Mouse (Mus musculus) forebrain, embryonic 15.5 days (tissue): ENCODE data around the gene Insl5. TPM values are rescaled to one million over a fixed set of nuclear protein-coding genes. Genes with fewer than 3 reads are reported as not detected.

ENCODE experiments used
- ATAC-seq: fragments of 200-750 bp; cut with Nextera tagmentation; replicated peaks from 2 replicates; pipeline ENCODE4 v1.8.0; 2017; ENCODE audit warnings: mild to moderate bottlenecking, moderate TSS enrichment, moderate library complexity
- H3K27ac ChIP-seq: fragments of 300-500 bp; sonication (generic); replicated peaks from 2 replicates; pipeline ENCODE4 v1.5.1; 2015; ENCODE audit warnings: mild to moderate bottlenecking, inconsistent platforms
- H3K27me3 ChIP-seq: fragments of 300-500 bp; sonication (generic); 2 replicates; pipeline ENCODE4 v1.6.1; 2015; ENCODE audit warnings: inconsistent platforms
- H3K36me3 ChIP-seq: fragments of 300-500 bp; sonication (generic); 2 replicates; pipeline ENCODE4 v1.6.1; 2015; ENCODE audit warnings: mild to moderate bottlenecking, inconsistent platforms
- H3K4me1 ChIP-seq: fragments of 300-500 bp; sonication (generic); 2 replicates; pipeline ENCODE4 v1.6.1; 2015; ENCODE audit warnings: inconsistent platforms
- H3K4me2 ChIP-seq: fragments of 300-500 bp; sonication (generic); replicated peaks from 2 replicates; pipeline ENCODE4 v1.6.1; 2015; ENCODE audit warnings: mild to moderate bottlenecking, inconsistent platforms
- H3K4me3 ChIP-seq: fragments of 300-500 bp; sonication (generic); 2 replicates; pipeline ENCODE4 v1.5.1; 2015; ENCODE audit warnings: mild to moderate bottlenecking, inconsistent platforms
- H3K9ac ChIP-seq: fragments of 300-500 bp; sonication (generic); replicated peaks from 2 replicates; pipeline ENCODE4 v1.6.1; 2015; ENCODE audit warnings: mild to moderate bottlenecking, inconsistent platforms
- H3K9me3 ChIP-seq: fragments of 300-500 bp; sonication (generic); 2 replicates; pipeline ENCODE4 v1.6.1; 2016; ENCODE audit warnings: inconsistent platforms
- WGBS: fragments of 180-500 bp; shearing (Covaris S2); methylation state at CpG from one replicate; pipeline ENCODE4 v1.1.7; 2015; ENCODE audit warnings: mixed read lengths; 5-methylcytosine and 5-hydroxymethylcytosine counted together
- polyA plus RNA-seq: library from polyadenylated mRNA; unstranded; fragments of >200 nt; fragmentation: Nextera tagmentation; extraction: Ambion mirVana; gene quantifications from 2 replicates; pipeline ENCODE4 v1.2.1, GENCODE M21; 2015

Gene Insl5
- polyA plus RNA-seq, 1 experiment from 2014 or later: not detected

DNA sequence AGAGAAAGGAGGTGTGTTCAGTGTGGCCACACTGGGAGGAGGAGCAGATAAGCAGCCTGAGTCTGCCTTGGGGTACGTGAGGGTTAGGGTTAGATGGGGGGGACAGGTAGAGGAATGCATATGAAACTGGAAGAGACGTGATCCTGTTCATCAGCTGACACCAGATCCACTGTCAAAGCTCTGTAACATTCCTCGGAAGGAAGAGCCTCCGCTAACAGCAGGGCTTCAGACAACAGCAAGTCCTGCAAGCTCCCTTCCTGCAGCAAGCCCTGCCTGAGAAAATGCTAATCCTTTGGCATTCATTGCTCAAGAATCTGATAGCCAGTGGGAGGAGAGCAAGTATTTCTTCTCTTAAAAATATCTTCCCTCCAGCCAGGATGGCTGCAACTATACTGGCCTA lies 13.2 kb downstream of the Insl5 start:
- no peak for ATAC-seq
- no peak overlapping the region for H3K4me3 ChIP-seq
- 10% methylated on average over 4 of the region's 4 CpGs for WGBS
- no peak overlapping the region for H3K4me2 ChIP-seq
- H3K9ac ChIP-seq: no peak overlapping the region
- H3K27me3 ChIP-seq: no peaks in the 10 kb centered on the region
- H3K36me3 ChIP-seq: no peaks in the 10 kb centered on the region
- no peak overlapping the region for H3K27ac ChIP-seq
- H3K4me1 ChIP-seq: no peaks in the 10 kb centered on the region
- H3K9me3 ChIP-seq: no peaks in the 10 kb centered on the region

DNA sequence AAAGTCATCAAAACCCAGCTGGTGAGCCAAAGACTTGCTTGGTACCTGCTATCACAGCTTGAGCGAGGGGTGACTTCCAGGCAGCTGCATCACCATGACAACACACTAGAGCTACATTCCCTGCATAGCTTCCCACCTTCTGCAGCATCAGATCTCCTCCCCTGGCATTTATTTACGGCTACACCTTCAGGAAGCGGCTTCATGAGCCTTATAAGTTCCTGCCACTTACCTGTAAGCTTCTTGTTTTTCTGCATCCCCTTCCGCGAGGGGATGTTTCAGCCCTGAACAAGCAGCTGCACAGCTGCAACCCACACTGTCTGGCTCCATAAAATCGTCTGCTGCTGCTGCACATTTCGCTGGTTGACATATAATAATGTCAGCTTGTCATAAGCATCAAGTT lies 14.8 kb downstream of the Insl5 start:
- Histone ChIP-seq H3K27me3 (no peaks in the 10 kb centered on the region), H3K36me3 (no peaks in the 10 kb centered on the region), H3K4me3 (no peak overlapping the region), H3K9me3 (no peaks in the 10 kb centered on the region), H3K4me1 (peaks cover 7% of the 10 kb centered on the region; the same call in 1 of the 2 replicates), H3K9ac (no peak overlapping the region), H3K4me2 (no peak overlapping the region), H3K27ac (peak overlapping the region; percentile 50; the same call in 1 of the 2 replicates)
- peak; percentile 68; the same call in 1 of the 2 replicates for ATAC-seq
- 39% methylated on average over 7 of the region's 7 CpGs for WGBS

DNA sequence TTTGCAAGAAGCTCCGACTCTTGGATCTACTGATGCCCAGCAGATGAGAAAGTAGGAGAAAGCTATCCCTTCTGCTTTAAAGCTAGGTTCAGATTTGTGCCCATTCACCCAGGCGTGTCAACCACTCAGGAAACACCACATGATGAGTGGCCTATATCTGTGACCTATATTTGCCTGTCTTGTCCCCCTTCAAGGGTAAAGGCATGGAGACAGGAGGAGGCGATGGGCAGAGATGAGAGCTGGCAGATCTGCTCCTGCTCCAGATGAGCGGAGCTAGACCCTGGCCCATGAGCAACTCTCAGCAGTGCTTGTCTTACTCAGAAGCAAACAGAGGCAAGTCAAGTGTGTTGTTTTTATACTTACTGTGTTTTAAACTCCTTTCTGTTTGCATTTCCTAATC lies 15.9 kb downstream of the Insl5 start:
- no peaks in the 10 kb centered on the region for H3K27me3 ChIP-seq
- H3K27ac ChIP-seq: no peak overlapping the region
- H3K36me3 ChIP-seq: no peaks in the 10 kb centered on the region
- no peak overlapping the region for H3K4me3 ChIP-seq
- WGBS: 95% methylated on average over 4 of the region's 4 CpGs
- H3K4me2 ChIP-seq: no peak overlapping the region
- no peaks in the 10 kb centered on the region for H3K9me3 ChIP-seq
- ATAC-seq: no peak
- no peak overlapping the region for H3K9ac ChIP-seq
- peaks cover 9% of the 10 kb centered on the region; the same call in 1 of the 2 replicates for H3K4me1 ChIP-seq

DNA sequence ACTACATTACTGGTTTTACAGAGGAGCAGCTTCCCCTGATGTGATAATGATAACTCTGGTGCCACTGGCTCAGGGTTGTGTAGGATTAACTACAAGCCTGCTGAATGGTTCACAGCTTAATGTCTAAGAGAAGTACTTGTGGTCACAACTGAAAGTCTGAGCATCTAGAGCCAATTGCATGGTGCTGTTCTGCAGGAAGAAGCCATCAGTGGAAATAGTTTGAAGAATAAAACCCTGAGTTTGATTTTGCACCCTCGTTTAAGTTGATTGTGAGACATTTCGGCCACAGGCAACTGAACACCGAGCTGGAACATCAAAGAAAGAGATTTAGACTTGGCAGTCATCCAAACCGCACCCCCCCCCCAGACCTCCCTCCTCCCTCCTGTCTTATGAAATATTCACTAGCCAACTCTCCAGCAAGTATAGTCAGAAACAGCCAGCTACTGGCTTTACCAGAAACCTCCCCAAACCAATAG lies 19.7 kb downstream of the Insl5 start:
- WGBS: 12% methylated on average over 4 of the region's 4 CpGs
- Histone ChIP-seq H3K27ac (no peak overlapping the region), H3K4me1 (peaks cover 9% of the 10 kb centered on the region; the same call in 1 of the 2 replicates), H3K4me3 (no peak overlapping the region), H3K9ac (no peak overlapping the region), H3K9me3 (no peaks in the 10 kb centered on the region), H3K27me3 (no peaks in the 10 kb centered on the region), H3K36me3 (no peaks in the 10 kb centered on the region), H3K4me2 (0 out of 2 replicates have a peak overlapping the region, but pooled peaks have one; percentile 8)
- ATAC-seq: peak; percentile 81

DNA sequence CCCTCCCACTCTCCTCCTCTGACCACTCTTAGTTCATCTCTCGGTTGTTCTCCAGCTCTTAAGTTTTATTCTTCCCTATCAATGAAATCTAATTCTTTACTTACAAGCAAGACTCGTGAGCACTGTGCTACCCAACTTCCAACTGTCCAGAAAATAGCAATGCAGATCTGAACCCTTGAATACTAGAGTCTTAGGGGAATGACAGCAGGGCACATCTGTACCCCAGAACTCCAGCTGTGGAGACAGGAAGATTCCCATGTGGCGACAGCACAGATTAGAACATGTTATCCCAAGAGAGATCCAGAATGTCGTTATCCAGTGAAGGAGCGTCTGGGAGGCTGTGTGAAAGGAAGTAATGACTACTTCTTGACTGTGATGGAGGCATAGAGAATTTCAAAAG lies 20.4 kb downstream of the Insl5 start:
- 67% methylated on average over 5 of the region's 5 CpGs for WGBS
- H3K36me3 ChIP-seq: no peaks in the 10 kb centered on the region
- H3K27ac ChIP-seq: no peak overlapping the region
- H3K4me3 ChIP-seq: no peak overlapping the region
- no peak overlapping the region for H3K4me2 ChIP-seq
- ATAC-seq: no peak
- no peak overlapping the region for H3K9ac ChIP-seq
- H3K9me3 ChIP-seq: no peaks in the 10 kb centered on the region
- H3K27me3 ChIP-seq: no peaks in the 10 kb centered on the region
- peaks cover 9% of the 10 kb centered on the region; the same call in 1 of the 2 replicates for H3K4me1 ChIP-seq

DNA sequence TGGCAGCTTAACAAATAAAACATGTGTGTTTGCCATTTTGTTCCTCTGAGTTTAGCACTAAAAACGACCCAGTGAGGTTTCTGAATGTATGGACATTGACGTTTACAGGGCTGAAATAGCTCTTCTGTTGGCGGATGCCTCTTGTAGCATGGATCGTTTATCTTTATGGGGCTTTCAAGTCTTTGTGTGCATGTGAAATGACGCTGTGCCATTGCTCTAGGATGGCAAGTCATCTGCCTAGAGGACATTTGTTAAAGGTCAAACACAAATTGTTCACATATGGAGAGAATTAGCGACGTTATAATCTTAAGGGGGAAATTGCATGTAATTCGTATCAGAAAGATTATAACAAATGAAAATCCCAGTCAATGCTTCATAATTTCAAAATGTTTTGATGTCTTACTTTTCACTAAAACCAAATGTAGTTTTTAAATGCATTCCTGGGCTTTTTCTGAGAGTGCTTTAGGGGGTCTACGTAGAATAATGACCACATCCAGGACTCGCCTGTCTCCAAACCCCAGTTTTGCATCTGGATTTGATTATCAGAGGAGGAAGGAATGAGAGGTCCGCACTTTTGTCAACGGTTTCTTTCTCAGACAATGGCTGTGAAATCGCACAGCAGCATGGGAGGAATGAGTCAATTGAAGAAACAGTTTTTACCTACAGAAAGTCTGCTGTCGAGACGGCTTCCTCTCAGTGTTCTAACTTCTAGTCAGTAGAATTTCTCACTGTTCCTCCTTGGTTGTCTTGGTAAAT lies 21.3 kb downstream of the Insl5 start:
- H3K4me3 ChIP-seq: no peak overlapping the region
- H3K9me3 ChIP-seq: no peaks in the 10 kb centered on the region
- no peak overlapping the region for H3K9ac ChIP-seq
- peaks cover 9% of the 10 kb centered on the region; the same call in 1 of the 2 replicates for H3K4me1 ChIP-seq
- 77% methylated on average over 15 of the region's 15 CpGs for WGBS
- no peak for ATAC-seq
- no peak overlapping the region for H3K4me2 ChIP-seq
- H3K27ac ChIP-seq: no peak overlapping the region
- no peaks in the 10 kb centered on the region for H3K36me3 ChIP-seq
- H3K27me3 ChIP-seq: no peaks in the 10 kb centered on the region

DNA sequence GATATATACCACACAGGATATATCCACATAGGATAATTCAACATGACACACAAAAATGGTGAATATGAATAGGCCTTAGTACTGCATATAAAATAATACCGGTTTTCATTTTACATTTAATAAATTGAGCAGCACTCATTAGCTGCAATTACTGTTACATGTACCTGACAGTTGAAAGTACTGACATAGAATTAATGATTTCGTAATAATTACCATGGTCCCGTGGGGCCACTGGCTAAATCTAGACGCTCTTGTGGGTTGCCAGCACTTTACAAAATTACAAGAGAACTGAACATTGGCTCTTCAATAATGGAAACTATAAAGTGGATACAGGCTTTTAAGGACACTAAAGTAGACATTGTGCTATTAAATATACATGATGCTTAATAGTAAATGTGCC lies 22.0 kb downstream of the Insl5 start:
- Histone ChIP-seq H3K9ac (no peak overlapping the region), H3K36me3 (no peaks in the 10 kb centered on the region), H3K4me2 (no peak overlapping the region), H3K27ac (no peak overlapping the region), H3K27me3 (no peaks in the 10 kb centered on the region), H3K4me1 (peaks cover 9% of the 10 kb centered on the region; the same call in 1 of the 2 replicates), H3K9me3 (no peaks in the 10 kb centered on the region), H3K4me3 (no peak overlapping the region)
- no peak for ATAC-seq
- 80% methylated on average over 4 of the region's 4 CpGs for WGBS

DNA sequence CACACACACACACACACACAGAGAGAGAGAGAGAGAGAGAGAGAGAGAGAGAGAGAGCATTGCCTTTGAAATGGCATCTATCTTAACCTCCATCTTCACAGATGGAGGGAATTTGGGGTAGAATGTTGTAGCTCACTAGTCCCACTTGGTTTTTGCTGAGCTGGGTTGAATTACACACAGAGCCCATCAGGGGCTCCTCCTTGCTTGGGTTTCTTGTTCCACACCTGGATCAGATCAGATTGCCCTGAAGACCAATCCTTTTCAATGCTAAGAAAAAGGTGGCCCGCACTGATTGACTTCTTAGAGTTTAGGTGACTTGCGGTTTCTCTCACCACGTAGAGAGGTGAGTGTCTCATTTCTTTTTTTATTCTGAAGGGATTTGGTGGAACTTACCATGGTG lies 35.0 kb downstream of the Insl5 start:
- Histone ChIP-seq H3K4me3 (no peak overlapping the region), H3K9me3 (no peaks in the 10 kb centered on the region), H3K27ac (no peak overlapping the region), H3K9ac (no peak overlapping the region), H3K36me3 (no peaks in the 10 kb centered on the region), H3K4me1 (no peaks in the 10 kb centered on the region), H3K27me3 (no peaks in the 10 kb centered on the region), H3K4me2 (no peak overlapping the region)
- 52% methylated on average over 3 of the region's 3 CpGs for WGBS
- no peak for ATAC-seq

DNA sequence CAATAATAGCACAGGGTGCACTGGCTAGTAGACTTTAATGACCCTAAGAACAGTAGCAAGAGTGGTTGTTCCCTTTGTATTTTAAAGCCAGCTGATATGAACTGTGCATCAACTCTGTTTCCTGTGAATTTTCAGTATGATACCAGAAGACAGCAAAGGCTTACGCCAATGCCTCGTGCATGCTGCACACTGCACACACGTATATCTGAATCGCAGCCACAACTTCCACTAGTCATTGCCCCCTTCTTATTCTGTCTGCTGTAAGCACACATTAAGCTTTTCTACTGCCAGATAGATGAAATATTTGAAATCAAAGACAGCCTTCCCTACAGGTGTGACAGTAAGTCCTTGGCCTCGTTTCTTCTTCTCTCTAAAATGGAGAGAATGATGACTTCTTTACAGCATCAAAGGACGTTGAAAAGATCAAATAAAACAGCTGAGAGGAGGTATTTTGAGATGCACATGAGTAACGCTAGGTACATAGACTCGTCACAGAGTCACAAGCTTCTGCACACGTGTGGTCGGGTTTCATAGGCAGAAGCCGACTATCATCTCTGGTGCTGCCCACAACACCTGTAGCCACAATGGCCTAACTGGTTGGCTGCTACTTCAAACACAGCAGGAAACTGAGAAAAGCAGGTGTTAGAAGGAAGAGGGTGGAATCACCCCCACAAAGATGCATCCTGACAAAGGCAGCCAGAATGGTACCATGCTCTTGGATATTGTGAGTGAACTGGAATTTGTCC lies 35.9 kb downstream of the Insl5 start:
- H3K36me3 ChIP-seq: no peaks in the 10 kb centered on the region
- no peak overlapping the region for H3K9ac ChIP-seq
- H3K9me3 ChIP-seq: no peaks in the 10 kb centered on the region
- 84% methylated on average over 11 of the region's 11 CpGs for WGBS
- no peak for ATAC-seq
- H3K4me2 ChIP-seq: no peak overlapping the region
- no peak overlapping the region for H3K27ac ChIP-seq
- no peaks in the 10 kb centered on the region for H3K27me3 ChIP-seq
- H3K4me3 ChIP-seq: no peak overlapping the region
- H3K4me1 ChIP-seq: no peaks in the 10 kb centered on the region

DNA sequence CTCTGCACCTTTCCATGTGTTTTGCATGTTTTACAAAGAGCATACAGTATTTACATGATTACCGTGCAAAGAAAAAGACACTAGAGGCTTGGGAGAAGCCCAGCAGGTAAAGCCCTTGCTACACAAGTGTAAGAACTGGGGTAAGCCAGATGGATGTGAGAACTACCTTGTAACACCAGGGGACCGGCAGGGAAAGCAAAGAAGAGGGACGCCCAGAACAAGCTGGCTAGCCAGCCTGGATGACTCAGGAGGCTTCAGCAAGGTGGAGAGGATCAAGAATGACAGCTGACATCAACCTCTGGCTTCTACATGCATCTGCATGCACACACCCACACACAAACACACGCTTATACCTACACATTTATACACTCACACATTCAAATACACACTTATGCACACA lies 36.6 kb downstream of the Insl5 start:
- H3K4me3 ChIP-seq: no peak overlapping the region
- no peaks in the 10 kb centered on the region for H3K9me3 ChIP-seq
- no peak overlapping the region for H3K4me2 ChIP-seq
- no peaks in the 10 kb centered on the region for H3K36me3 ChIP-seq
- H3K9ac ChIP-seq: no peak overlapping the region
- no peaks in the 10 kb centered on the region for H3K4me1 ChIP-seq
- ATAC-seq: no peak
- H3K27ac ChIP-seq: no peak overlapping the region
- H3K27me3 ChIP-seq: no peaks in the 10 kb centered on the region
- 78% methylated on average over 4 of the region's 4 CpGs for WGBS

DNA sequence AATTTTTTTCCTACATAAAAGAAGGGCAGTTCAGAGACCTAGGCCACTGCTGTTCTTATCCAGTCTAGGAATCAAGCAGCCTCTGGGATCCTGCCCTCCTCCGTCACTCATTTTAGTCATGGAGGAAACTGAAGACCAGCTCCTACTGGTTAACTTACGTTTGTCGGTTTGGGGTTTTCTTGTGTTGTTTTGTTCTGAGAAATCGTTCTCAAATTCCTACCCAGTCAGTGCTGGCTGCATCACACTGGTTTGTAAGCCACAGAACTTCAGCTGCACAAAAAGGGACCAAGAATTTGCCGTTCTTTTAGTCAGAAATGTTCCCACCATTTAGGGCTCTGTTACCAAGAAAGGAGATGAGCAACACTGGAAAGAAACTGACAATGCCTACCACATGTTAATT lies 37.3 kb downstream of the Insl5 start:
- Histone ChIP-seq H3K9ac (no peak overlapping the region), H3K36me3 (no peaks in the 10 kb centered on the region), H3K4me3 (no peak overlapping the region), H3K4me1 (no peaks in the 10 kb centered on the region), H3K27me3 (no peaks in the 10 kb centered on the region), H3K27ac (no peak overlapping the region), H3K4me2 (no peak overlapping the region), H3K9me3 (no peaks in the 10 kb centered on the region)
- no peak for ATAC-seq
- 83% methylated on average over 5 of the region's 5 CpGs for WGBS

DNA sequence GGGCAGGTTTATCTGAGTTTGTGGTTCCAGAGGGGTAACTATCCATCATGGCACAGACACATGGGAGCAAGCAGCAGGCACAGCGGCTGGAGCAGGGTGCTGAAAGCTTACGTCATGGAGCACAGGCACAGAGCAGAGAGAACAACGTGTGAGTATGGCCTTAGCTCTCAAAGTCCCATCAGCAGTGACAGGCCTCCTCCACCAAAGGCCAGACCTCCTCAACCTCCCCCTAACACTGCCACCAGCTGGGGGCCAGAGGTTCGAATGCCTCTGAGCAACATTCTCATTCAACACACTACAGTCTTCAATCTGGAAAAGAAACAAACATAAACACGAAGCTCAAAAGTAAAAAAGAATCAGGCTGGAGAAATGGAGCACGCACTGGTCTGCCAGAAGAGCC lies 38.1 kb downstream of the Insl5 start:
- Histone ChIP-seq H3K27me3 (no peaks in the 10 kb centered on the region), H3K9me3 (no peaks in the 10 kb centered on the region), H3K4me2 (no peak overlapping the region), H3K4me3 (no peak overlapping the region), H3K9ac (no peak overlapping the region), H3K27ac (no peak overlapping the region), H3K36me3 (no peaks in the 10 kb centered on the region), H3K4me1 (no peaks in the 10 kb centered on the region)
- no peak for ATAC-seq
- 84% methylated on average over 6 of the region's 6 CpGs for WGBS
